Mouse (Mus musculus) small intestine, adult 10 weeks (tissue): ENCODE data around the gene Nfasc. TPM values are rescaled to one million over a fixed set of nuclear protein-coding genes. Genes with fewer than 3 reads are reported as not detected.

Source experiments
- polyA plus RNA-seq: library from polyadenylated mRNA; stranded (reverse); fragments of 350-450 nt; fragmentation: Illumina TruSeq; extraction: RNeasy Lipid Tissue Mini Kit (QIAGEN cat#74804); gene quantifications from one replicate; pipeline ENCODE4 v1.2.3, GENCODE M21; 2014; ENCODE audit warnings: low replicate concordance

Gene Nfasc
- 0.04 TPM for polyA plus RNA-seq

DNA sequence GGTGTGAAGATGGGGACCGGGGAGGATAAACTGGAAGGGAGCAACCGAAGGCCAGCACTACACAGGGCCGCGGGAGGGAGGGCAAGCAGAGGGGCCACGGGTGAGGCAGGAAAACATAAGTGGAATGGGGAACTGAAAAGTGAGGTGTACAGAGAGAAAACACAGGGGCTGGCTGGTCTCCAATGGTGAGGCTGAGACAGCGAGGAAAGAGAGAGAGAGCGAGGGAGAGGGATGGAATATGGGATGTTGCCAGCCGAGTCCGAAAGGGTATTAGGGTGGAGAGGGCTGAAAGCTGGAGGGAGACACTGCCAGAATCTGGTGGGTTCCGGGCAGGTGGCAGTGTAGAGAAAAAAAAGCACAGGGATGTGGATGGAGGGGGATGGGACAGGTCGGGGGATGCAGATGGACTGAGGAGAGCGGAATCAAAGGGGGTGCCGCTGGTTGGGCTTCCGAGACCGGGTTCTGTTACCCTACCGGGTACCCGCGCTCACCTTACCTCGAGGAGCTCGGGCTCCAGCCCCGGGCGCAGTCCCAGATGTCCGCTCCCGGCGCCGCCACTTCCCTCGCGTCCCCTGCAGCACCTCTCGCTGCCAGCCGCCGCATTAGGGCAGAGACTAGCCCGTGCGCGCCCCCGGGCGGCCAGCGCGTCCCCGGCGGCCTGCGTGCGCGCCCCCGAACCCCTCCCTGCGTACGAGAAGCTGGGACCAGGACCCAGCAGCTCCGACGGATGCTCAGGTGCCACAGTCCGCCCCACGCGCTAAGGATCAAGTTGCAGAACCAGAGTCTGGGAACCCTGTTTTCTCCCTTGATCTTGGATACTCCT is at the start of gene Nfasc:
TSS of gene Nfasc (minus strand) at position 623 of the 823 bp plus-strand sequence.

DNA sequence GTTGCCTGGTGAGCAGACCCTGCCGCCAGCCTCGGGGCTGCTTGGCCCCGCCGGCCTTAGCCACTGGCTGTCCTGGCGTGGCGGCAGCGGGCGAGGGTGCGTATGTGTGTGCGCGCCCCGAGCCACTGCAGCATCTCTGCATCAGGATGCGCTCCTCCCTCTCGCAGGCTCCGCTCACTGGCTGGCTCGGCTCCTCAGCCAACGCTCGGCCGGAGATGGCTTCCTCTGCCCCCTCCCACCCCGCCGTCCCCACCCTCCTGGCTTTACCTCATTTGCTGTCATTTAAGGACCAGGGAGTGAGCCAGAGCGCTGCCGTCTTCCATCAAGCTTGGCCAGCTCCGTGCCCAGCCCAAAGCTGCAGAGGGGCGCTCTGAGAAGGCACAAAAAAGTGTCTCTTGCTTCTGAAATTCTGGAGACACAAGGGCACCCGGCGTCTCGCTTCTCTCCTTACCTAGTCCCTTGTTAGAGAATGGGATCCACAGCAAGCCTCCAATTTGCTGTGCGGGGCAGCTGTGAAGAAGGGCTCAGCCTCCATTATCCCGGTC is 198.8 kb downstream of the Nfasc start, which contains the start of gene Cntn2:
TSS of gene Cntn2 (minus strand) at position 495 of the 545 bp plus-strand sequence.

Other genes with a start within 250 kb of the Nfasc start
- gene Tmem81, start 235.6 kb downstream of the Nfasc start, polyA plus RNA-seq = 3.5 TPM
- not detected for gene Cntn2, start 198.5 kb downstream of the Nfasc start, polyA plus RNA-seq
- gene Lrrn2, start 138.5 kb upstream of the Nfasc start, polyA plus RNA-seq = not detected